Comparison of ENCODE assay signal across 6 mouse cellular contexts in genomic region chr9:9311040-9311583, GRCm38 (mm10).
DNase-seq lines count a peak whose midpoint lies in the region; ATAC-seq and TF ChIP-seq lines count a peak whose summit lies in the region.
"Not testable (repeated sequence)": the region's sequence is repeated elsewhere in the genome, so short reads cannot be mapped to it uniquely, and the experiment has no call there.

No protein-coding gene starts in this region.

- in situ Hi-C loops in ES-E14 (cut with MboI; ENCODE audit: low sequenced_read_pairs in 2 of 2, unreplicated experiment in 2 of 2) = not testable (repeated sequence)

- H3K4me1 ChIP-seq in E14TG2a.4 (replicated peaks; ENCODE audit: low read depth, low read length) = peaks cover 22% of the 10 kb centered on the region
- H3K4me1 ChIP-seq in ES-E14 (ENCODE audit: control insufficient read depth in 2 of 2, insufficient read depth in 2 of 2, low read length in 2 of 2, poor library complexity in 1 of 2); intestine, embryonic 16.5 days (ENCODE audit: control insufficient read depth, insufficient read depth, low read length); small intestine, adult 2 months (ENCODE audit: control insufficient read depth, insufficient read depth, insufficient read length, low read length): not testable (repeated sequence)

- H3K27ac ChIP-seq in ES-E14 (ENCODE audit: insufficient read depth, low read depth, low read length, poor library complexity, severe bottlenecking) = peak overlapping the region; percentile 66; the same call in 1 of the 2 replicates
- not testable (repeated sequence) for H3K27ac ChIP-seq in intestine, embryonic 16.5 days (ENCODE audit: low read length)
- H3K27ac ChIP-seq in small intestine, adult 2 months (ENCODE audit: insufficient read depth, low read depth, low read length) = 0 out of 2 replicates have a peak overlapping the region, but pooled peaks have one; percentile 23

- H3K9me3 ChIP-seq in E14TG2a.4 (ENCODE audit: low read length) = peaks cover 14% of the 10 kb centered on the region
- not testable (repeated sequence) for H3K9me3 ChIP-seq in ES-E14 (ENCODE audit: control insufficient read depth, insufficient read depth, low read depth, low read length); intestine, embryonic 16.5 days (ENCODE audit: control insufficient read depth, low read length)

- WGBS in intestine, embryonic 16.5 days = 67% methylated on average over 6 of the region's 6 CpGs
- 54% methylated on average over 6 of the region's 6 CpGs for WGBS in small intestine, adult 2 months

- not testable (repeated sequence) for TF ChIP-seq CTCF in E14TG2a.4 (conservative IDR thresholded peaks at IDR 0.05; ENCODE audit: low read length); small intestine, adult 2 months (IDR thresholded peaks at IDR 0.05; ENCODE audit: extremely low read depth, insufficient read length, insufficient replicate concordance, low read depth, low read length)

- TF ChIP-seq POLR2A in small intestine, adult 2 months (IDR thresholded peaks at IDR 0.05; ENCODE audit: low read depth, low read length) = not testable (repeated sequence)

- not testable (repeated sequence) for H3K36me3 ChIP-seq in E14TG2a.4 (ENCODE audit: insufficient read depth, low read length); ES-E14 (ENCODE audit: control insufficient read depth, insufficient read depth, low read length, poor library complexity, severe bottlenecking); intestine, embryonic 16.5 days (ENCODE audit: control insufficient read depth, insufficient read depth, low read length); small intestine, adult 2 months (ENCODE audit: control insufficient read depth, insufficient read depth, low read length)

- ATAC-seq in intestine, embryonic 16.5 days = peak; percentile 79

- H3K4me3 ChIP-seq in E14TG2a.4 (replicated peaks; ENCODE audit: low read length) (peak overlapping the region; percentile 23; the same call in 1 of the 2 replicates), ES-E14 (ENCODE audit: insufficient read depth in 1 of 2, low read depth in 1 of 2, low read length in 2 of 2, poor library complexity in 1 of 2, severe bottlenecking in 1 of 2) (peak overlapping the region; percentile 26 to 33; a peak in 2 of 4 replicates)
- not testable (repeated sequence) for H3K4me3 ChIP-seq in intestine, embryonic 16.5 days (ENCODE audit: low read length); small intestine, adult 2 months (ENCODE audit: low read depth, low read length)

- H3K27me3 ChIP-seq in E14TG2a.4 (ENCODE audit: insufficient read depth, low read length); intestine, embryonic 16.5 days (replicated peaks; ENCODE audit: control insufficient read depth, insufficient read depth, low read length); small intestine, adult 2 months (ENCODE audit: control insufficient read depth, insufficient read depth, low read length): not testable (repeated sequence)

- DNase-seq in ES-E14 (ENCODE audit: low read depth, low spot score) = not testable (repeated sequence)
- peak; percentile 79 for DNase-seq in ZHBTc4 (ENCODE audit: low read depth, low spot score)
- peak; percentile 35 for DNase-seq in yolk sac, embryonic 10.5 days (ENCODE audit: low spot score)

- H3K9ac ChIP-seq in ES-E14 (ENCODE audit: insufficient read depth, low read depth, low read length, poor library complexity, severe bottlenecking) = peak overlapping the region; percentile 40; the same call in 1 of the 2 replicates
- H3K9ac ChIP-seq in intestine, embryonic 16.5 days (ENCODE audit: low read depth, low read length) = not testable (repeated sequence)

- H3K4me2 ChIP-seq in intestine, embryonic 16.5 days (ENCODE audit: low read depth, low read length) = not testable (repeated sequence)
